Mouse (Mus musculus) lung, postnatal 0 days (tissue): ENCODE data around the gene Gm28374.

Source experiments
- CTCF ChIP-seq: IDR thresholded peaks from 2 replicates; pipeline ENCODE4 v1.5.1; 2016; ENCODE audit warnings: antibody characterized with exemption, mild to moderate bottlenecking
- EP300 ChIP-seq: IDR thresholded peaks from 2 replicates; pipeline ENCODE4 v1.6.1; 2016; ENCODE audit warnings: antibody characterized with exemption, mild to moderate bottlenecking, control low read depth

DNA sequence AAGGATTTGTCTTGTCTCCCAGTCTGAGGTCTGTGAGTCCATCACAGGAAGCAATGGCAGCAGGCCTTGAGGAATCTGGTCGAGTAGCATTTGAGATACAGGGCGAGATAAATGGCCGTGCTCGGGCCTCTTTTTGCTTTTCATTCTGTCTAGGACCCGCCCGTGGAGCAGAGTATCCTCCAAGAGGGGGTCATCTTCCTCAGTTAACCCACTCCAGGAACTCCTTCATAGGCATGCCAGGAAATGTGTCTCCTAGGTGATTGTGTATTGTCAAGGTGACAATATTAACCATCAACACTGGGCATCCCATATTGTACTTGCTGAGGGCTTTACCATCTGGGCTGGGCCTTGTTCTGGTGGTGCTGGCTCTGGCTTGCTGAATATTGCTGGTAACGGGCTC is 12.1 kb upstream of the Gm28374 start, which contains the start of gene AC131692.1:
- no peak for TF ChIP-seq CTCF
- no peak for TF ChIP-seq EP300
